Mouse (Mus musculus) left cerebral cortex, adult 18-20 months (tissue): Measurements from ENCODE around the gene Slc8a1. TPM values are rescaled to one million over a fixed set of nuclear protein-coding genes. Genes with fewer than 3 reads are reported as not detected.

Source experiments
- DNase-seq, 2 experiments: peaks; one replicate each; pipeline ENCODE4 v3.0.0; 2021 to 2022; ENCODE audit warnings: low spot score in 2 of 2, mixed read lengths in 1 of 2
- total RNA-seq, 2 experiments: library from RNA; stranded (reverse); gene quantifications; 2 replicates each; pipeline ENCODE4 v1.2.3; 2021

Gene Slc8a1
- total RNA-seq, 2 experiments from 2014 or later: 251 to 256 TPM

DNA sequence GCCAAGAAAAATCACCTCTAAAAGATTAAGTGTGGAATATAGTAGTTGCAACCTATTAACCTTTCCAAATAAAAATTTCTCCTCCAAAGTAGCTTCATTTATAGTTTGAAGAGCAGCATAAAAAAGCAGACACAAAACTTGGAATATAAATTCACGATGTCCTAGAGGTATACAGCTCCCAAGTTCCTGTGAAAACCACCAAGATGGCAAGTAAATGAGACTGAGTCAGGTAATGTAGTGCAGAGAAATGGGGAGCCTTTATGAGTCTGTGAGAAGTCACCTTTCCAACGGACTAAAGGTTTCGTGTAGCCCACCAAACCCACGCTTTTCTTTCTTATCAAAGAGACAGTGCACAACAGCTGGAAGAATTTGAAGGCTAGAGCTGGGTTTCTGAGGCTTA lies 224.2 kb downstream of the Slc8a1 start:
- DNase-seq: no peak

DNA sequence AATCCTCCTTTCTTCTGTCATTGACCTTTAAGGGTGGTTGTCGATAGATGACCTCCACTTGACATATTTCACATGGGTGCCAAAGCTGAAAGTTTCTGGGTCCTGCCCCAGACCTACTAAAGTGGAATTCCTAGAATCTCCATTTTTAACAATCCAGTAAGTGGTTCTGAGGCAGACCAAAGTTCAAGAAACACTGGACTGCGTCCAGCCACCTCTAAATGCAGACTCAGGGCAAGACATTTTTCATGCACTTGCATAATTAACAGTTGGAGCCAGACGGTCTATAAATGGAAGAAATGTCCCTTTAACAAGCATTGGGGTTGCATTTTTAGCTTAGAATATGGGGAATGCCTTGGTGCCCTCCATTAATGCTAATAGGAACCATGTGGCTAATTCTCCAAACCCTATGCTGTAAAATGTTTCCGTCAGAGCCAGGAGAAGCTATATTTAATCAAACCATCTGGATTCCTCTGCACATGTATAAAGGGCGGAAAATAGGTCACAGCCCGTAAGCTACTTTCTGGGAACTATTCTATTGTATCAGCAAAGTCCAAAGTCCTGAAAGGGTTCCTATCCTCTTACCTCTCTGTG lies 224.7 kb downstream of the Slc8a1 start:
- DNase-seq: no peak

DNA sequence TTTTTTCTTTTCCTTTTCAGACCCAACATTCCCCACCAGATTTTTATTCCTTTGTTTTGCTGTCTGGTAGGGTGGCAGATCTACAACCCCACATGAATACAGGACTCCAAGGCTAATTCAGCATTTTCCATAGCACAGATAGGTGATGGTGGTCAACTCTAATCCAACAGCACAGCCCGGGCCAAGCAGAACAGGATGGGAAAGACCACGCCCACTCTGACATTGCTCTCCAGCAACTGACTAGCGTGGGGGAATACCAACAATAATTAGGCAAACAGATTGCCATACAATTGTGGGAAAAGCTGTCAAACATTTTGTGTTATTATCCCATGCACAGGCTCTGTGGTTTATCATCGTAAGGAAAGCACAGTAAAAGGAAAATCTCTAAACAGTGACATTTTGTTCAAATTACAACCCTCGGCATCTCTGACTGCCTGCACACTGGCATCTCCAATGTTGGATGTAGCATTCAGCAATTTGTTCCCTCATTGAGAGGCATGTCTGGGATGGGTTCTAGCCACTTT lies 233.0 kb downstream of the Slc8a1 start:
- DNase-seq: no peak

DNA sequence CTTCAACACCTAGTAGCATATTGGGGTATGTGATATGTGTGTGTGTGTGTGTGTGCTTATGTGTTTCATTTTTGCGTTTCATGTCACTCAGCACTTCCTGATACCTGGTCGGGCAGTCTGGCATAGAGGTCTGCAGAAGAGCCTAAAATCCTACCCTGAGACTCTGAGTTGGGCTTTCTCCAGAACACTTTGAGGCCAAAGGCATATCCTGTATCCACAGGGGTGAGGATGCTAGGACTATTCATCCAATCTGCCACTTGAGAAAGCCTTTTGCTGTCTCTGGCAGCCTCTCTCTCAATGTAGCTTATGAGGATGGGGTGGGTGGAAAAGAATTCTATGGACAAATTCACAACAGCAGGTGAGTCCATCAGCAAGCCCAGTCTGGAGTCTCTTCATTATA lies 234.1 kb downstream of the Slc8a1 start:
- no peak for DNase-seq

DNA sequence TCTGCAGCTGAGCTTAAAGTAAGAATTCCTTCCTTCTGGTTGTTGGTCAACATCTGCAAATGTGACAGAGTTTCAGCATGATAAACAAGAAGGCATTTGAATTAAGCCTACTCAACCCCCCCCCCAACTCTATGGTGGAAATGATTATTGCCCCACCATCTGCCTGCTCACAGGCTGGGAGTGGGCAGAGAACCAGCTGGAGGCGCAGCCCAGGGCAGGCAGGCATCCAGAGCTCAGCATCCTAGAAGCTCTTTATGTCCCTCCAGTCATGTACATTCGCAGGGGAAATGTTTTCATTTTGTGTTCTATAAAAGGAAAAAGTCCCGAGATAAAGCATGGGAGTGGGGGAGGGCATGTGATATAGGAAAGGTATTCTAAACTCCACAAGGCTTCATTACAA lies 235.4 kb downstream of the Slc8a1 start:
- DNase-seq: peak; percentile 62 to 69

DNA sequence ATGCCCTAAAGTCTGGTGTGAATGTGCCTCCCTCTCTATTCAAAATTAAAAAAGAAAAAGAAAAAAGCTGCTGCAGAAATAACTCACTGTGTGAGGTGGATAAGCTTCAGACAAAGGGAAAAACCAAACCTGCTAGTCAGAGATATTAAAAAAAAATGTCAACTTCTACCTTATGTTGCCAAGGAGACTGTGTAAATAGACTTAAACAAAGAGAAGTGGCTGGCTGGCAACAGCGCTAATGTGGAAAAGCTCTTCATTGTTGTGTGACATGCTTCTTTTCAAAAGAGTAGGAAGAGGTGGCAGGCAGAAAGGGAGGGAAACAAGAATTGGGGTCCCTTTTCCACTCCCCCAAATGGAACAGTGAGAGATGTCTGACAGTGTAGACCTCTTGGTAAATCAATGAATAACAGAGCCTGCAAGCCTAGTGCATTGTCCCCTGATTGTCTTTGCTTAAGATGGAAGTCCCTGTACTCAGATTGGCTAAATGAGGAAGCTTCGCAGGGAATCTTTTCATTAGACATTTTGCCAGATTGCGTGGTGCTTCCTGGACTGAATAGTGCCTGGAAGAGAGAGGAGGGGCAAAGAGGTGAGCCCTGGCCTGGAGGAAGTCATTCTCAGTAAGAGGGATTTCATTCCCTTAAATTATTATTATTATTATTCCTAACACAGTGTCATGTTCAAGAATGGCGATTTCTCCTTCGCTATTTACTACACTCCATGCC lies 237.3 kb downstream of the Slc8a1 start:
- DNase-seq: no peak

DNA sequence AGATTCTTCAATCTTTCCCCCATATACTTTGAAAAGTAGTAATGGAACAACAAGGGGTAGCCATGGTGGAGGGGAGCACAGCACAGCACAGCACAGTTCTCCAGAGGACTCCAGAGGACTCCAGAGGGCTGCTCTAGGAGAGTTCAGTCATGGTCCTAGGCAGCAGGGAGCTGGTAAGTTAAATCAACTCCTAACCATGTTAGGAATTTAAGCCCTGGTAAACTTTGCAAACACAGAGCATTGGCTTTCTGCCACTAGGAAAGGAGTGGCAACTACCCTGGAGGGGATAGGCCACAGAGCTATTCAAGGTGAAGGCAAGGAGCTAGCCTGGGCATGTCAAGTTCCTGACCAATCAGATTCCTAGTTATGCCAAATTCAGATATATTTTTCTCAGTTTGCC lies 240.3 kb downstream of the Slc8a1 start:
- no peak for DNase-seq

DNA sequence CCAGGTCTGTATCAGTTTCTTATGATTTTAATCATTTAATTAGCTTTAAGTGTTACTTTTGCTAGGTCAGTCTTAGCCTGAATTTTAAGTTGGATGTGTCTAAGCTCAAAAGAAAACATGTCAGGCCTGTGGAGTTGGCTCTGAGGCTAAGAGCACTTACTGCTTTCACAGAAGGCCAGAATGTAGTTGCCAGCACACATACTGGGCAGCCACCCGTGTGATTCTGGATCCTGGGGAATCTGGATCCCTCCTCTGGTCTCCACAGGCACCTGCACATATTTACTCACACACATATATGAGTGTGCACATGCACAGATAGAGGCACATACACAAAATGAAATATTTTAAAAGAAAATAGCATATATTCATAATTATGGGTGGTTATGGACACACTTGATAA lies 241.6 kb downstream of the Slc8a1 start:
- no peak for DNase-seq

DNA sequence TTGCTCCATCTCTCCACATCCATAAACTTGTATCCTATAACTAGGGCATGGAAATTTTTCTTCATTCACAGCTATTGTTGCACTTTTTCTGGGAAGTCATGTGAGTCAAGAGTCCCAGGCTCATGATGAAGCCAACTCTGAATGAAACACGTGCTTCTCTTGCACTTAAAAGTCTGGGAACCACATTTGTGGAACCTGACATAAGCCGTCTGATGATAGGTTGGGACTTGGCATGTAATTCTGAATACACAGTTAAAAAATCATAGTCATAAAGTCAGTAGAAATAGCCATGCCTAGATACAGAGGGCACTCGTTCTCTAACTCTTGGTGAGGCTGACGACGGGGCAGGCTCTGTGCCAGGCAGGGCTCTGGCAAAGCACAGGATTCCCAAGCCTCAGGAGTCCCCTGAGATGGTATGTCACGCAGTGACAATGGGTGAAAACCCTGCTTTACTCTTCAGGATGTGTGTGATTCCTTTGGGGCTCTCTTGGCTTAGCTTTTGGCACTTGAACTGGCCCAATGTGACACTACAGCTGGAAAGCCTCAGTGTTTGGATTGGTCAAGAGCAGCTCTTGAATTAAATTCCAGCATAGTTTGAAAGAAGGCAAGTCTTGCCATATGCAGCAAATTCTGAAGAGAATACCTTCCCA lies 245.8 kb downstream of the Slc8a1 start:
- DNase-seq: no peak

DNA sequence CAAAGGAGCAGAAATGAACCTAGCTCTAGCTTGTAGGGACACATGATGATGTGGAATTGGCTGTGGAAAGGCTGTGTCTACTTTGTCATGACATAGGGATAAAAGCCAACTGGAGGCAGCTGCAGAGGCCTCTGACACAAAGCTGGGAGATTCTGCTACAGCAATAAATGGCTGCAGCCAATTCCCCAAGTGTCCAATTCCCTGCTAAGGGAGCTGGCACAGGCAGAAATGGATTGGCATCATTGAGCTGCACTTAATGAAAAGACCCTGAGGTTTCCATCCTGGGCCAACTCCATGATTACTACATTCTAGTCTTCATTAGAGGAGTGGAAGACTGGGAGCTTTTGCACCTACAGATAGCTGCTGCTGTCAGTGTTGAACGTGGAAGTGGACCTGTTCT lies 251.8 kb downstream of the Slc8a1 start:
- no peak for DNase-seq

DNA sequence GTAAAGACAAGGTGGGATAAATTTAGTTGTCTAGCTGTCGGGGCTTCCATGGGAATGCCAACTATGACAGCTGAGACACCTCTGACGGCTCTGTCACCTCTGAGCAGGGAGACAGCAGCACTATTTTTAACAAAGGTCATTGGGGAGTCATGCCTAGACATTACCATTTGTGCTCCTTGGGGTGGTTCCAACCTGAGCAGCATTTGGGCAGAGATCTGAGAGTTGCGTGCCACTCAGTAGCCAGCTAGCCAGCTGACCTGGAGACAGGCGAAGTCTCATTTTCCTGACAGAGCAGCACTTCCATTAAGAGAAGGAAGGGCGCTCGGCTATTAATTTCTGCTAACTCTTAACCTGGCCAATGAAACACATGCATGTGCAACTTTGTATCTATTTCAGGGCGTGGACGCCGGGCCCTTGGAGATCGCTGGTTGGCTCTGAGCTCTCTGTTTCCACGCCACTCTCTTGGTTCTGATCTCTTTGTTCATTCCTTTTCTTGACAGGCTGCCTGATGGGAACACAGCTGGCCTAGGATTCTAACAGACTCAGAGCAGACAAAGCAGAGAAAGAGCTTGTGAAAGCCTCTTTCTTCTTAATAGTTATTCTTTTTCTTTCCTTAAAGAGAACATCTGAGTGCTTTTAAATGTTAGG lies 256.2 kb downstream of the Slc8a1 start:
- DNase-seq: no peak

DNA sequence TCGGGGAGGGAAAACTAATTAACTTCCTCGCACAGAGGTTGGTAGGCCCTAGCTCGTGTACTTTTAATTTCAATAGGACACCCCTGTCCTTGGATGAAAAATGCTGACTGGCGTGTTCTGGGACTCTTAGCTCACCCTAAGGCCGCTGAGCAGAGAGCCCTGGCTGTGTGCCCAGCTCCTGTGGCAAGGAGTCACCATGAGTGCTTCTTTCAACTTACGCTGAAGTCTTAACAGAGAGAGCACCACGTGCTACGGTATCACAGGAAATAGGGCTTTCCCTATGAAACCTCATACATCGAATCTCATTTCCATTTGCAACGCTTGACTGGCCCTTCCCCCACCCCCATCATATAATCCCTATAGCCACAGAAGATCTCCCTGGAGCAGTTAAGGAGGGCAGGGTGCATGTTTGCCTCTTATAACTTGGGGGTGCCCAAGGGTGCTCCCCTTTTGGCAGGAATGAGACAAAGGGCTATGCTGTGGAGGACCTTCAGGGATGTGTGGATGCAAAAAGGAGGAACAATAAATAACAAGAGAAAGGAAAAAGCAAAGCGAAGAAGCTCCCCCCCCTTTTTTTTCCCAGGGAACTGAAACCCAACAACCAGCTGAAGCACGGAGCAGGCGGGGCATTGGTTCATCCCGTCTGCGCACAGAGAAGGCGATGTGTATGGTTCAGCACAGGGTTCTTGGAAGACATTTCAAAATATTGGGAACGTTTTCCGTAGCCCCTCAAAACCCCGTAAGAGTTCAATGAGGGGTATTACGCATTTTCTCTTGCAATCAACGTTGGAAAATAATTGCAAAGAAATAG lies 257.6 kb downstream of the Slc8a1 start:
- DNase-seq: no peak

DNA sequence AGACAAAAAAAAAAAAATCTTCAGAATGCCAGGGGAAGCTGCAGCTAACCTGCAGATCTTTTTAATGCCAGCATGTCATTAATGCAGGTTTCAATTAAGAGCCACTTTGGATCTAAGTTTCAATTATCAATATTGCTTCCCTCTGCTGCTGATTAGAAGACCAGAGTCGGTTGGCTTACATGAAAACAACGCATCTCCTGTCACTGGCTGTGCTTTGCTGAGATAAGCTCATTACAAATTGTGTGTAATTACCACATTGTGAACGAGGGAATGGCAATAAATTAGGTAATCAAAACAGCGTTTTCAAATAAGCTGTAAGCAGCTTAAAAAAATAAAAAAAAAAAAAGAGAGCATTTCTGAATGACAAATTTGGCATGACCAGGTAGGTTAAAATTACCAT lies 258.4 kb downstream of the Slc8a1 start:
- no peak for DNase-seq

DNA sequence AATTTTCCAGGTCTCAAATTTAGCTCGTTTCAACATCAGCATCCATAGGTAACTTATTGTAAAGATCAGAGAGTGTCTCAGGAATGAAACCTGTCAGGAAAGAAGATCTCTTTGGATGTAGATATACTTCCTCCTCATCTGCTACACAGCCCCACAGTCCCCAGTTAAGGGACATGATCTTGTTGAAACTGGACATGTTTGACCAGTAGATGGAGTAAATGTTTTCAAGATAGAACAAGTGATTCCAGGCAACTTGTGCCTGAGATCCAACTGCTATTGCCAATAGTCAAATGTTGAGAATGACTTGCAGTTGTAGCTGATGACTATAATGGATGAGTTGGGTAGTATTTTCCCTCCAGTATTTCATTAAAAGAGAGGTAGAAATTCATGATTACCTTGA lies 260.8 kb downstream of the Slc8a1 start:
- no peak for DNase-seq

DNA sequence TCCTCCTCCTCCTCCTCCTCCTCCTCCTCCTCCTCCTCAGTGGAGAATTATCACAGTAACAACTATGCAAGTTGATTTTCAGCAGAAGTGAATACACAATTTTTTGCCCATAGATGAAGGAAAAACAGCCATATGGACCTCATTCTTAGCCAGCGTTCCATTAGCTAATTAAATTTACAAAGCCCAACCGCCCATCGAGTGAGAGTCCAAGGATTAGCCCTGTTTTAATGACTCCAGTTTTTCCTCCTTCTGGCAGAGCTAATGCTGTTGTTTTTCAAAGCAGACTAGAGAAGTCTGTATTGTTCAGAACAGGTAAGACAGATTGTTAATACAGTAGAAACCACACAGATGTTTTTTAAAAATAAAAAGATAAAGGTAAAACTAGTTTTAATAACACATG lies 264.8 kb downstream of the Slc8a1 start:
- no peak for DNase-seq

DNA sequence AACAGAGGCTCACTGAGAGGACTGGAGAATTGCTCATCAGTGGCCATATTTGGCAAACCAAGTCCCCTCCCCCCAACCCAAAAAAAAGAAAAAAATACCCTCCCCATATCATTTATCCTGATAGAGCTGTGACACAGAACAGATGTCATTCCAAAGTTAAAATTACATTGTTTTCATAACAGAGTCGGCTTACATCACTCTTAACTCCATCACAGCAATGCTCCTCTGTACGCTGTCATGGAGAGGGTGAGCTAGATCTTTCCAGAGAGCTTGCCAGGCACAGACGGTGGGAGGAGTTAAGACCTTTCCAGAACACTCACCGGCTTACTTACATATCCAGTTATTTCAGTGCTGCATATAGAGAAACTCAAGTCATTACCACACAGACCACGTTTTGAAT lies 269.2 kb downstream of the Slc8a1 start:
- DNase-seq: no peak

DNA sequence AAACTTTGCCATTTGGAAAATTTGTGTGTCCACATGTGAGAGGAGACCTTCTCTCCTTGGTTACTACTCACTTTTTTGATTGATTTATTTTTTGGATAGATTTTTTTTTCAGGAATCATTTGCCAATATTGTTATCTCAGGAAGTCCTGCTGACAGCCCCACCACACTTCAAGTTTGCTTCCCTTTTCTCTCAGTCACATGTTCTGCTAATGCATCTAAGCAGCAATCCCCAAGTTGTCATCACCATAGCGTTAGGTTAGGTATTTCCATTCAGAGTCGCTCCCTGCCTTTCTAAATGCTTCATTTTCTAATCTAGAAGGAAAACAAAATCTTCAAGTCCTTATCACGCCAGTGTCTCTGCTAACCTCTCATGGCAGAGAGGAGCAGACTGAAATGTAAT lies 278.8 kb downstream of the Slc8a1 start:
- DNase-seq: no peak

DNA sequence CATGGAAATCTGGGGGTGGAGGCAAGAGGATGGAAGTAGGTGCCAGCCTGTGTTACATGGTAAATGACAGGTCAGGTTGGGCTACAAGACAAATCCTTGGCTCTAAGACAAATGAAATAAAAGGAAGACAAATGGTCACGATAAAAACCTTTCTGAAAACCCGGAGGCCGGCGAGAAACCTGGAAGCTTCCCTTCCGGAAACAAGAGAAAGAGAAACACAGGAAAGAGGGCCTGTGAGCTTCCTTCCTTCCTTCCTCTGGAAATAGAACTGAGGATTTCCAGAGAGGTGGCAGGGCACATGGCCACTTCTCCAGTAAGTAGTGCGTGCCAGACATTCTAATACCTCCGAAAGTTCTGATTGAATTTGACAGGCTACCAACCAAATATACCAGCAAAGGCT lies 282.2 kb downstream of the Slc8a1 start:
- DNase-seq: no peak

DNA sequence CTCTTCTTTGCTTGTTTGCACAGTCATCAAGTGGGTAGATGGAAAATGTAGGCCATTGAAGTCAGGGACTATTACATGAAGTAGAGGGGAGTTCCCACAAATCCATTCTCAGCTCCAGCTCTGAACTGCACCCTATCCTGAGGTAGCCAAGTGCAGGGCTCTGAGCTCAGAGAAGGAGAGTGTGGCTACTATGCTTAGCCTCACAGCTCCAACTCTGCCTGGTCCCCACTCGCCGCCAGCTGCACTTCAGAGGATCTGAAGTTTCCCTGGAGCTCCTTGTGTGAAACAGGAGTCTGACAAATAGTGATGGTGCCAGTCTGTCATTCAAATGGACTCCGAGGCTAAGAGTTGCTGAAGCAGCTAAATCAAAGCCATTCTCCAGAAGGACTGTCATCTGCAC lies 282.9 kb downstream of the Slc8a1 start:
- DNase-seq: no peak

DNA sequence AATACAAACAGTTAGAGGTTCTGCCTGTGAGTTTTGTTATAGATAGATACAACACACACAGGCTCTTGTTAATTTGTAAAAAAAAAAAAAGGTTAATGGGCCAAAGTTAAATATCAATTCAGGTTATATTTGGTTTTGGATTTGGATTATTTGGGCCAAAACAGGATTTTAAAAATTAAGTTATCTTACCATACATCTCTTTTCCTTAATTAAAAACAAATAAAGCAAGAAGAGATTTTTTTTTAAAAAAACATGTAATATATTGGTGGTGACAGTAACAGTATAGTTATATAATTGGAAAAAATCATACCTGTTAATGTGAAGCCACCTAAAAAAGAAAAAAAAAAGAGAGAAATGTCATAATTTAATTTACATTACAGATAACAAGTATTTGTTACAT lies 296.7 kb downstream of the Slc8a1 start, which contains the start of gene Gm11096:
Gene Gm11096 (plus strand): TSS at position 301 of the 400 bp plus-strand sequence.
- DNase-seq: no peak

DNA sequence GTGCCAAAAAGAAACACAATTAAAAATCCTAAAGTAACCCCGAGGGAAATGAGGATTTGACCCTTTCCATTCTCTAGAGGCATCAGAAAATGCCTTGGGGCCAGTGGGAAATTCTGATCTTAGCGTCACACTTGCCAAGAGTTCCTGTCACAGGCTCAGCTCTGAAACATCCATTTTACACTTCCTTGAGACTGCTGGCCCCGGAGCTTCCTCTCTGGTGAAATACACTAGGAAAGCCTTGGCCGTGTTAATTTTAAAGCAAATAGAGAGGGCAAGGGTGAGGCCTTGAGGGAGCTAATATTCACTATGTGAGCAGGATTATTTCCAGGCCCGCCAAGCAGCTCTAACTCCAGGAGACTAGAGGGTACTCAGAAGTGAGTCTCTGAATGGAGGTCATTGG lies 305.0 kb downstream of the Slc8a1 start:
- DNase-seq: no peak
